Mouse (Mus musculus): Measurements from ENCODE around the gene Fbxl13.

Fbxl13 gene

DNA sequence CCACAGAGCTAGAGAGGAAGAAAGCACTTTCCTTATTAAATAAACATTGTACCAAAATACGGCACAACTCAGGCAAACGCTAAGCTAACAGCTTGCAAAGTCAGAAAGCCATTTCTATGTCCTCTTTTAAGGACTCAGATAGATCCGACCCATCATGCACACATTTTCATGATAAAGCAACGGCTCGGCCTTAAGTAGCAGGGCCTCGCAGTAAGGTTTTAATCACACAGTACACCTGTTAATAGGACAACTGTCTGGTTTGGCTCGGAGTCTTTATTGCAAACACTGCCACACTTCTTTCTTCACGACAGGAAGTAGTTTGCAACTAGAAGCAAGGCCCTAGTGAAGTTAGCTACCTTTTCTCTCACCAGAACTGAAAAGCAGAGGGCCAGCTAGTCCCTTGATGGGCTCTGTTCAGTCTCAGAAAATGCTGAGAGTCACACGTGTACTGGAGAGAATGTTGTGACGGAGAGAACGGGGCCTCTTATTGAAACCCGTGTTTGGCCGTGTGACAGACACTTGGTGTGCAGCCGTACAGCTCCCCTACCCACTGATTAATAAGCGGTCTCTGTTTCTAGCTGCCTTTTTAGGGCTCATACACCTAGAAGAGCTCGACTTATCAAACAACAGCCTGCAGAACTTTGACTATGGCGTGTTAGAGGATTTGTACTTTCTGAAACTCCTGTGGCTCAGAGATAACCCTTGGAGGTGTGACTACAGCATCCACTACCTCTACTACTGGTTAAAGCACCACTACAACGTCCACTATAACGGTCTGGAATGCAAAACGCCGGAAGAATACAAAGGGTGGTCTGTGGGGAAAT is 70.8 kb downstream of the Fbxl13 start:
- peak; percentile 57 for DNase-seq (ENCODE audit: low spot score)

- no peak for DNase-seq (ENCODE audit: low spot score)
Measured at GRCm38 (mm10) chr5:21572764-21573416, 72.5 kb downstream of the Fbxl13 start.

GRCm38 (mm10) chr5:21567784-21568183 is 77.7 kb downstream of the Fbxl13 start:
- DNase-seq (ENCODE audit: low spot score) = no peak

DNA sequence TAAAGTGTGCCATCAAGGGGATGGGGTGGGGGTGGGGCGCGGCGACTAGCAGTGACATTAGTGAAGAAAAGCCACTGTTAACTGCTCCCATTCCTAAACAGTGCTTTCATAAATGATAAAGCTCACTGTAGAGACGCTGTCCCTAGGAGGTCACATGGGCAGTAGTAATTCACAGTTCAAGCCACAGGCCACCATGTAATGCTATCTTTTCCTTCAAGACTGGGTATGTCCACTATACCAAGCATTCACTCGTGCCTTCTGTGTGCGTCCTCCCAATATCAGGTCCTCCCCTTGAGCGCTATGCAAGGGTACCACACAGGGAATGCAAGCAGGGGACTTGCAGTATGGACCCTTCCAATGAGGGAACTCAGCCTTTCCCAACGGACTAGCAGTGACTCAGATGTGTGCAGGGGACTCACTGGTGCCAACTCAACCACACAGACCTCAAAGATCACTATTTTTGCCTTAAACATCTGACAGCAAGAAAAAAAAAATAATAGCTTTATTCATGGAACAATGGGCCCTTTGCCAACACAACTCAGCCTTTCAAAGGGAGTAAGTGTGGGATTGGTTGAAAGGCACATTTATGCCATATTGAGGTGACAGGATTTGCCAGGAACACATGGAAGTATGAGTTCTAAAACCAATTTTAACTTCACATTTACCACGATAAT is 79.9 kb downstream of the Fbxl13 start:
- no peak for DNase-seq (ENCODE audit: low spot score)

DNA sequence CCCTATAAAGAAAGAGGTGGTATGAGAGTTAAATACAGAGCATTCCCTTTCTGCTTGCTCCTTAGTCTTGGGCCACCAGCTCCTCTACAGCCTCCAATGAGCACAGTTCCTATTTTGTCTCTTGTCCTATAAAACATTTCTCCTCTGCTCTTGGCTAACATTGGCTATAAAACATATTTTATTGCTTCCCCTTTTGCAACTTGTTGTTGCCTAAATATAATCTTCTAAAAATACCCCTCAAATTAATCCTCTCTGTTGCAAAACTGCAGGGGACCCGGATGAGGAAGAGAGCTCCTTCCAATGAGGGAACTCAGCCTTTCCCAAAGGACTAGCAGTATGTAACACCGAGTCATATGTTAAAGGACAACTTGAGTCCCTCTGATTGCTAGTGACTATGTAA is 81.5 kb downstream of the Fbxl13 start:
- no peak for DNase-seq (ENCODE audit: low spot score)

DNA sequence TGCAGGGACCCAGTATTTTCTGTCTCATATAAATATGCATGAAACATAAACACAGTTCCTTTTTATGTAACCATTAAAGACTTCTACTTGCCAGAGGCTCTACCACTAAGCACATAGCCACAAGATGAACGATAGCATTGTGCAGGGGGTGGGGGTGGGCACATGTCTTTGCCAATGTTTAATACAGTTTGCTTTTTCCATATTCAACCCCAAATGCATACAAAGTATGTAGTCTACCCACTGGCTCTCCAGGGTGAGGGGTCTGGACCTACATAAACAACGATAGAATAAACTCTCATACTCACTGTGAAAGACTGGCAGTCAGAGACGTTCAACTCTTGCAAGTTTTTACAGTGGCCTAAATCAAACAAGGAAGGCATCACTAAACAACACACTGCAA is 88.9 kb downstream of the Fbxl13 start:
- DNase-seq (ENCODE audit: low spot score) = no peak

- DNase-seq (ENCODE audit: low spot score) = no peak
Measured at GRCm38 (mm10) chr5:21554732-21555131, 90.7 kb downstream of the Fbxl13 start.

GRCm38 (mm10) chr5:21553685-21554084 is 91.7 kb downstream of the Fbxl13 start:
- no peak for DNase-seq (ENCODE audit: low spot score)

DNA sequence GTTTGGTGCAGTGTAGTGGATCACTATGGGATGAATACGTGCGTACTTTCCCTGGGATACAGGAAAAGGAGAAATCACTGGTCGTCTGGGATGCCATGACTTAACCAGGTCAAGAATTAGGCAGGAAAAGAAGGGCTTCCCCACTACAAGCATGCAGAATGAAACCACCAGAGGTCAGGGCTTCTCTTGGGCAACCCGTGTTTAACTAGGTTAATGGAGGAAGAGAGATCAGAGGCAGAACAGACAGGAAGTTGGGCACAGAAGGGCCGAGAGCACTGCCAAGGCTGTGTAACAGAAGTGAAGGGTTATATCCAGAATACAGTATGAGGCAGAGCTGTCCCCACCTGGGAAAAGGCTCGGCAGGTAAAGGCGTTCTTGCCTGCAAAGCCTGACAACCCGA is 98.4 kb downstream of the Fbxl13 start:
- DNase-seq (ENCODE audit: low spot score) = no peak

DNA sequence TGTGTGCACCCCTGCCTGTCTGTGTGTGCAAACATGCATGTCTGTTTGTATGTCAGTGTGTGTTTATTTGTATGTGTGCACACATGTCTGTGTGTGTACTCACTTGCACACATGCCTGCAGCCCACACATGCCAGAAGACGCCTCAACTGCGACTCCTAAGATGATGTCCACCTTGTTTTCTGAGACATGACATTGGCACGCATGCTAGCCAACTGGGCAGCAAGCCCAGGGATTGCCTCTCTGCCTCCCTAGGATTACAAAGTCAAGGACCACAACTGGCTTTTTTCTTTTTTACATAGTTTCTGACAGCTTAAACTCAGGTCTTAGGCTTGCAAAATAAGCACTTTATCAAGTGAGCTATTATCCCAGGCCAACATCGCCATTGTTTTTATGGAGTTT is 99.6 kb downstream of the Fbxl13 start:
- no peak for DNase-seq (ENCODE audit: low spot score)

- no peak for DNase-seq (ENCODE audit: low spot score)
Measured at GRCm38 (mm10) chr5:21545227-21545626, 100.2 kb downstream of the Fbxl13 start.

DNA sequence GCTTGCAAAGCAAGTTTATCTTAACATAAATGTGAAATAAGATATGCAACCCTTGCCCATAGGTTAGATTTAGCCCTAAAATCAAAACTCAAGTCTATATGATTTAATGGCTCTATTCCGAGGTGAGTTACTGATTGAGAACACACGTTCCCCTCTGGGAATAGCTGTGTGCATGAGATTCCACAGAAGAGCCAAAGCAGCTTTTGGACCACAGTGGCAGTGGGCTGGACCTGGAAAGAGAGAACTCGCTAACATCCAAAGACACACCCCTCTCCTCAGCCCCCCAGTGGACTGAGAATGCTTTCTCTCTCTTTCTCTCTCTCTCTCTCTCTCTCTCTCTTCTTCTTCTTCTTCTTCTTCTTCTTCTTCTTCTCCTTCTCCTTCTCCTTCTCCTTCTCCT is 100.6 kb downstream of the Fbxl13 start:
- no peak for DNase-seq (ENCODE audit: low spot score)

DNA sequence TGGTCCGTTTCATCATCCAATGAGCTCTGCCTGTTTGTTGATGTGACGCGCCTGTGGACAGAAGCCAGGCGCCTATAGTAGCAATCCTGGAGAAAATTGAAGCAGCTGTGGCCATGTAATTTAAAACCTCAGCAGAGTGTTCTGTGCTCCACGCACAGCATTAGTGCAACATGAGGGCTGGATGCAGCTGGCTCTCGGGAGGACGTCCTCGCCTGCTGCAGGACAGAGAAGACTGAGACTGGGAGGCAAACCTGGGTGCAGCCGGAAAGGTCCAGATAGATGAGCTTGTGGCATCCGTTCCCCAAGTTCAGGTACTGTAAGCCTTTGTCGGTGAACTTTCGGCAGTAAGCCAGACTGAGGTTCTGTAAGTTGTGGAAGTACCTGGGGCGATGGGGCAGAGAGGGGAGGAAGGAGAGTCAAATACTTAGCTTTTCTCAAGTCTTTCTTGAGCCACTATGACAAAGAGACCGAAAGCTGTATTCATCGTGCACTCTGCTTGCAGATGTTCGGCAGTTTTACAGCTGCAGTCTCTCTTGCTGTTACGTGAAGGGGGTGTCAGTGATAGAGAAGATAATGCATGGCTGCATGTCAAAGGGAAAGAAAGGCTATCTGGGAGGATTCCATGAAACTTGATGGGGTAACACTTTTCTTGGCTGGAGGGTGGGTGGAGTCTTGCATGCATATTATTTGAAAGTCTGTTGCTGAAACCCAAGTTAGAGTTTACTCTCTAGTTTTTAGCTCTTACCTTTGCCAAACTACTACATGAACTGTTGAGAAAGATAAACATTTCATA is 101.8 kb downstream of the Fbxl13 start, which contains the start of gene Lrrc17:
Lrrc17 (plus strand) TSS at position 151 of the 793 bp plus-strand sequence.
- no peak for DNase-seq (ENCODE audit: low spot score)

DNA sequence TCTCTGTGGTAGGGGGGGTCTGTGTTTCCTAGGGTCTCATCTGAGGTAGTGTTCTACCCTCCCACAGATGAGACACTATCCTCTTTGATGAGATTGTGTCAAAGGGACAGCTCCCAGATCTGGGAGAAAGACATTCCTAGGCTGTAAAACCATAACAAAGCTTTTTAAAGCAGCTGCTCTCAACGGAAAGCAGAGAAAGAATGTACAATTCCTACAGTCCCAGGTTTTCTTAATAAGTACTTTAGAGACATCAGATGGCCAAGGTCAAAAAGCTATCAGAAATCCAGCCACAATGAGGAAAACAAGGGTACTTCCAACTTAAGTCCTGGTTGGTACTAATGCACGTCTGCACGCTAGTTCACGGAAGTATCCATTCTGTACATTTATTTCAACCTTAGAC is 103.2 kb downstream of the Fbxl13 start:
- no peak for DNase-seq (ENCODE audit: low spot score)

GRCm38 (mm10) chr5:21532921-21533320 is 112.5 kb downstream of the Fbxl13 start:
- no peak for DNase-seq (ENCODE audit: low spot score)

DNA sequence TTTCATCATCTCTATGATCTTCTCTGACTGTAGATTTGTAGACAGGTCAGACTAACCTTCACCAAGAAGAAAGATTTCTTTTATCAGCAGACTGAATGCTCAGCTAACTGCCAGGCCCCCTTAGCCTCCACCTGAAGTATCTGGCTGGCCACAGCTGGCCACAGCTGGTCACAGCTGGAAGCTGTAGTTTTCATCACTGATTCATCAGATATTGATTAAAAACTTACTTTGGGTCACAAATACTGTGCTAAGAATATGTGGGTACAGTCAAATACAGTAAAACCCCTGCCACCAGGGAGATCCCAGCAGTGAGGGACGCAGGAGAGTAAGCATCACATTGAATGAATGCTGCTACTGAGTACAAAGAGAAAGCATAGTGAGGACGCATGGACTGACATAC is 113.3 kb downstream of the Fbxl13 start:
- DNase-seq (ENCODE audit: low spot score) = no peak

DNA sequence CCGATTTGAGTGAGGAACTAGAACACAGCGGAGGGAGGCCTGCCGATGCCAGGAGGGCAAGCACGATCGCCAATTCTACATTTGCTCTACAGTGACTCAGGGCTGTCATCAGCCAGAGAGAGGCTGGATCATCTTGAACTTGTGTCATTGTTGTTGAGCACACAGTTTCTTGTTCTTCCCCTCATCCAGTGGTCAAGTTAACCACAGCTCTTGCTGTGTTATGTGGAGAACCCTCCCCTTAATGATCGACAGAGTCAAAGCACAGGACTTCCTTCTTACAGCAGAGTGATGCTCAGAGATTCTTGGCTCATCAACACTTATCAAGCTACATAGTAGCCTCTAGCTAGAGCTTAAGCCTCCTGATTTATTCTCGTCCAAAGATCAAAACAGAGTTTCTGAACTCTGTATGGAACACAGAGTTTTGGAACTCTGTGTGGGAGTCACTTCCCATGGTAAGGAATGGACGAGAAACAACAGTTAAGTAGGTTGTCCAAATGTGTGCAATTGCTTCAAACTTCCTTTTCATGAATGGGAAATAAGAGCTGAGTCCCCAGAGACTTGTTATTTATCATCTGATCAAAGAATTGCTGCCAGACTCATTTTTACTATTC is 116.2 kb downstream of the Fbxl13 start:
- DNase-seq (ENCODE audit: low spot score) = no peak

GRCm38 (mm10) chr5:21528068-21528842 is 117.2 kb downstream of the Fbxl13 start:
- no peak for DNase-seq (ENCODE audit: low spot score)

DNA sequence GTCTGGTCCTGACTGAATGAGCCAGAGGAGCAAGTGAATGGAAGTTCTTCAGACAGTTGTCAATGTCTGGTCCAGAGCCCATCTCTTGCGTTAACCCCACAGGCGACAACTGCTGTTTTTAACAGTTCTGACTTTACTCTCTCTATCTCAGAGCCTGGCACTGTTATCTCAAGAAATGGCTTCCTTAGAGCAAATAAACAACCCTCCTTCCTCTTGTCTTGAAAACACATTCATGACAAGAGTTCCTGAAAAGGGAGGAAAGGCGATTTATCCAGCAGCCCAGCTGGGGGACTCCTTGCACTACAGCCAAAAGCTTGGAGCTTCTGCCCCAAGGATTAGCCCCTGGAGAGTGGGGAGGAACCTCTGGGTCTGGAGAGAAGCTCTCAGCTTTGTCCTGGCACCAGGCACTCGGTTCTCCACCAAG is 117.9 kb downstream of the Fbxl13 start:
- no peak for DNase-seq (ENCODE audit: low spot score)

- DNase-seq (ENCODE audit: low spot score) = no peak
Measured at GRCm38 (mm10) chr5:21526835-21527485, 118.5 kb downstream of the Fbxl13 start.
